Mouse (Mus musculus): ENCODE measurements around the gene Sgk1. TPM values are rescaled to one million over a fixed set of nuclear protein-coding genes. Genes with fewer than 3 reads are reported as not detected.

Gene Sgk1
- total RNA-seq, 4 experiments from 2014 or later = 75.5 to 160 (median 130) TPM

DNA sequence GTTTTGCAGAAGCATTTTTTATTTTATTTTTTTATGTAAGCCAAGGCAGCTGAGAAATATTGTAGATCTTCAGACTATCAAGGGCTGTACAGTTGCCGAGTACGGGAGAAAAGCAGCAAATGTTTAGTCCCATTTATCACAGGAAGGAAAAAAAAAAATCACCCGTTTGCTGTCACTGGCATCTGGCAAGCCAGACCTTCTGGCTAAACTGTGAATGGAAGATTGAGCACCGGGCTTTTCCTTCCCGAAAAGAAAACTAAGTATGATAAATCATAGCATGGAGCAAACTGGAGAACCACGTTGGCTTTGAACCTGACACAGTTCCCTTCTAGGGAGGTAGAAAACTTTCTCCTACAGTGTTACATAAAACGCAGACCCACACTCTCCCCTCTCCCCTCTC is 81.0 kb downstream of the Sgk1 start:
- DNase-seq (ENCODE audit: low spot score in 2 of 2) = peak; percentile 20 to 34

DNA sequence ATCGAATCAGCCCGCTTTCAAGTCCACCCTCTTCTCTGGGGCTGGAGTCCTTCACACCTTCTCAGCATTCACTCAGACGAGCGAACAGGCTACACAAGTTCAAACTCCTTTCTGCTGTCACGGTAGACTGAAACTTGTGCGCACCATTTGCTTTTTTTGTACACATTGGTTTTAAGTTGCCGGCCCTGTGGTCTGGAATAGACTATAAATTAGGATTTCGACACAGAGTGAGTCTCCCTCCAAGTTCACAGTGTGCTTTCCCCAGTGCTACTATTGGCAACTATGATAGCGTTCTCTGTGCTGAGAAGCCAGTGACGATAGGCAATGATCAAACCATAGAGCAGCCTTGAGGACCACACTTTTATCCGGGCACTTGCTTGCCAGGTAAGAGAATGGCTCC is 91.7 kb downstream of the Sgk1 start:
- no peak for DNase-seq (ENCODE audit: low spot score in 2 of 2)

DNA sequence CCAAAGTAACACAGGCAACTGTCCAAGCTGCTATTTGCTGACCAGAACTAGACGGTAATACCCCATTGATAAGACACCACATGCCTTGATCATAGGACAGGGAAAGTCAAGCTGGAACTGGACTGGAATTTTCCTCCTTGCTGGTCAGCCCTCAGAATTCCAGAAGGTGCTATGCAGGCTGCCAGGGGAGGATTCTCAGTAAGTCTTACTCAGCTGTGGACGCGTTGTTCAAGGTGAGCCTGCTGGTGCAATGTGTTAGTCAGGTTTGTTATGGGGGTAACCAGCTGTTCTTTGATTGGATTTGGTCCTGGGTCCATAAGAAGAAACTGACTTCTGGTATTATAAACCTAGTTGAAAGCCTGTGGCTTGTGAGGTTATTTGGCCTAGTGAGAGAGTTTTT is 92.8 kb downstream of the Sgk1 start:
- DNase-seq (ENCODE audit: low spot score in 2 of 2) = no peak

GRCm38 (mm10) chr10:21975384-21975783 is 93.4 kb downstream of the Sgk1 start:
- no peak for DNase-seq (ENCODE audit: low spot score in 2 of 2)

DNA sequence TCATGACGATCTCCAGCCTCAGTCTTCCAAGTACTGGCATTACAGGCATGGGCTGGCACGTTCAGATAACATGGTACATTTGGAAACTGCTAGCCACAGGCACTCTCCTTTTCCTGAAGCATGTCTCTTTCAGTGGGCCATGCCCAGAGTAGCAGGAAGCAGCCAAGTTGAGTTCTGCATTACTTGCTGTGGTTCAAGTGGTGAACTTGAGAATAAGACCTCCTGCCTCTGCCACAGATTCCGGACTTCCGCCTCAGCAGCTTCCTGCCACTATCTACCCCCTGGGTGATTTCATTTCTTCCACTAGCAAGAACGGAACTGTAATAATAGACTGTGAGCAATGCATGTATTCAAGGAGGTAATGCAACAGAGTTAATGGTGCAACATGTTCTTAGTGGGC is 94.3 kb downstream of the Sgk1 start:
- DNase-seq (ENCODE audit: low spot score in 2 of 2) = no peak

DNA sequence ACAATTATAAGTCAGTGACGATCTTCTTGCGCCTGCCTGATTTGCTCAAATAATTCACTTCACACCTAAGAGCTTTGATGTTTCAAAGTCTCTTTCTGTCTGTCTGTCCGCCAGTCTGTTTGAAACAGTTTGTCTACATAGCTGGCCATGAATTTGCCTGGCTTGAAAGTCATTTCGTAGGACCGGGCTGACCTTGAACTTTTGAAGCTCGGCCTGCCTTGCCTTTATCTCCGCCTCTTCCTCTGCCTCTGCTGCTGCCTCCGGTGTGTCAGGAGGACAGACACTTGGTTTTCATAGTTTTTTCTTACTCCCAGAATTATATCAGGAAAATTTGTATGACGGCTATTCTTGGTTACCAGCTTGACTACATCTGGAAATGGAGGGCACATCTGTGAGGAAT is 96.4 kb downstream of the Sgk1 start:
- DNase-seq (ENCODE audit: low spot score in 2 of 2) = no peak

- no peak for DNase-seq (ENCODE audit: low spot score in 2 of 2)
Observed at GRCm38 (mm10) chr10:21979286-21979965, 97.4 kb downstream of the Sgk1 start.

- no peak for DNase-seq (ENCODE audit: low spot score in 2 of 2)
Observed at GRCm38 (mm10) chr10:21980780-21981435, 98.9 kb downstream of the Sgk1 start.

DNA sequence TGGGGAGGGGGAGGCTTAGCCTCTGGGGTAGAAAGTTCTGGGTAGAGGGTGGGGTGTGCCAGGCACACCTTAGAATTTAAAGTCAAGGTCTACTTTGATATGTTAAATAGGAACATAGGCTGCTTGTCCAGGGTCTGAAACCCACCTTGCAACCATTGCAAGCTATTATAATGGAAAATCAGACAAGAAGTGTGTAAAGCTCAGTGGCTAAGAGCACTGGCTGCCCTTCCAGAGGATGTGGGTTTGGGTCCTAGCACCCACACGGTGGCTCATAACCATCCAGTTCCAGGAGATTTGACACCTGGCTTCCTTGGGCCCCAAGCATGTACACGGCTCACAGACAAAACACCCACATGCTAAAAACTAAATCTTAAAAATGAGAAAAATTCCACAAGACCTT is 100.3 kb downstream of the Sgk1 start:
- no peak for DNase-seq (ENCODE audit: low spot score in 2 of 2)

- no peak for DNase-seq (ENCODE audit: low spot score in 2 of 2)
Observed at GRCm38 (mm10) chr10:21988489-21988888, 106.5 kb downstream of the Sgk1 start.

DNA sequence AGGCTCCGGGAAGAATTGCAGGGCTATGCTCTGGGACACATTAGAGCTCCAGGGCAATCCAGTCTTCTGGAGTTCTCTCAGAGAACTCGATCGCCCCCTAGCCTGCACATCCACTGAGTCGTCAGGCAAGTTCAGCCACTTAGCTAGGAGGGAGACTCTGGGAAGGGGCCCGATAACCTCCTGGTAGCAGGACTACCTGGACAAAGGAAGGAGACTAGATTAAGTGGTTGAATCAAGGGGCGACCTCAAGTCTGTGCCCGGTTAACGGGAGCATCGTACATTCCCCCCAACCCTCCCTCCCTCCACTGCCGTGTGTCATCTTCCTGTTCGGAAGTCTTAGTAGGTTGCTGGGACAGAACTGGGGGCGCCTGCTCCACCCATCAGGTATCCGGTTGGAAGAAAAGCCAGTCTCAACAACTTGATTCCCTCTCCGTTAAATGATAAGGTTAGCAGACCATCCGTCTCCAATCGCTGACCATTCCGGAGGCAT is 109.4 kb downstream of the Sgk1 start:
- peak; percentile 75 to 86 for DNase-seq (ENCODE audit: low spot score in 2 of 2)

DNA sequence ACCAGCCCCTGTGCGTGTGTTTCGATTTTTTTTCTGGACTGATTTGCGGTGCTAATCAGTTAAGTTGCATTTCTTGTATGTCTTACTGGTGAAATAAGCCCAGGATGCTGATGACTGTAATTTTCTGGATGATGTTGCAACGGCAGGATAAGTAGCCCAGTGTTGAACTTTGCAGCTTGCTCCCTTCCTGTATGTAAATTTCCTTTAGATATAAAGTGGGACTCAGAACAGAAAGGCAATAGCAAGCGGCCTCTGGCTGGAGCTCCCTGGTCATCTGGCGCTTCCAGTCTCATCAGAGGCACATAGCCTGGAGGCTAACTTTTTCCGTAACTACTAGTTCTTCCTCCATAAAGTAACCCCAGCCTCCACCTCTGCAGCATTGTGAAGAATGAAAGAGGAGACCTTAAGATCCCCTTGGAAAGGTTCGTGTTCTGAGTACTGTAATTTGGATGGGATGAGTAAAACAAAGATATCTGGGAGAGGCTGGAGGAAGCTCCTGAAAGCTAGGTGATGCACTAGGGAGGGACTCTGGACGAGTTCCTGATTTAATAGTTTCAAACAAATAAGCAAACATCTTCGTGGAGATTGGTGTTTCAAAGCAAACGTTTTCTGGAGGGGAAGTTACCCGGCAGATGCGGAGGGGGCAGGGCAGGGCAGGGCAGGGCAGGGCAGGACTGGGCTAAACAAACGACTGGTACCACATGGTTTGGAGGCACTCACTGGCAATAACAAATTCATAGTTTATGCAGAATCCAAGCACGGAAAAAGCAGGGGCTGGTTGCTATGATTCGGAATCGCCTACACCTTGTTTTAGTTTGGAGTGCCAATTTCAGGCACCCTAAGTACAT is 110.2 kb downstream of the Sgk1 start:
- DNase-seq (ENCODE audit: low spot score in 2 of 2) = peak in 1 of 2 experiments; percentile 46

- peak; percentile 41 to 65 for DNase-seq (ENCODE audit: low spot score in 2 of 2)
Observed at GRCm38 (mm10) chr10:21992834-21993514, 111.0 kb downstream of the Sgk1 start.

DNA sequence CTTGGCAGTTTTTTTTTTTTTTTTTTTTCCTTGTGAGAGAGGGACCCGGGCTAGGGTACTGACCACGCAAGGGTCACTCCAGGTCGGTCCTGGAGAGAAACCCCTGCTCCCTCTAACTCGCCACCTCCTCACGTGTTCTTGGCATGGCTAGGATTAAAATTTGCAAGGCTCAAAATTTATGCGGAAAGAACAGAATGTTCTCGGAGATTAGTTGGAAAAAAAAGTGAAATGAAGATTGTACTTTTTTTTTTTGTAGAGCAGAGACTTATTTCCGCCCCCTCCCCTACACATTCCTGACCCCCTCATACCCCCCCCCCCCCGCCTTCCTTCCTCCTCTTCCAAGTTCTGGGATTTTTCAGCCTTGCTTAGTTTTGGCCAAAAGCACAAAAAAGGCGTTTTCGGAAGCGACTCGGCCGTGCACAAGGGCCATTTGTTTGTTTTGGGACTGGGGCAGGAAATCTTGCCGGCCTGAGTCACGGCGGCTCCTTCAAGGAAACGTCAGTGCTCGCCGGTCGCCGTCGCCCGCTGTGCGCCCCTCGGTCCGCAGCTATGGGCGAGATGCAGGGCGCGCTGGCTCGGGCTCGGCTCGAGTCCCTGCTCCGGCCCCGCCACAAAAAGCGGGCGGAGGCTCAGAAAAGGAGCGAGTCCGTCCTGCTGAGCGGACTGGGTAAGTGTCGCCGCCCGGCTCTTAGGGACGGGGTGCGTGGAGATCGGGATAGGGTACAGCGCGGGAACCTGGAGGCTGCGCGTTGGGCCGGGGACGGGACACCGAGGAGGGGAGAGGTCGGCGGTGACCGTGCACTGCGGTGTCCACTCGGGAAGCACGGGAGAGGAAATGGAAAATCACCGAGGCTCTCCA is 111.8 kb downstream of the Sgk1 start:
- DNase-seq (ENCODE audit: low spot score in 2 of 2) = peak in 1 of 2 experiments; percentile 58

- peak; percentile 93 to 95 for DNase-seq (ENCODE audit: low spot score in 2 of 2)
Observed at GRCm38 (mm10) chr10:21994431-21994914, 112.5 kb downstream of the Sgk1 start.

DNA sequence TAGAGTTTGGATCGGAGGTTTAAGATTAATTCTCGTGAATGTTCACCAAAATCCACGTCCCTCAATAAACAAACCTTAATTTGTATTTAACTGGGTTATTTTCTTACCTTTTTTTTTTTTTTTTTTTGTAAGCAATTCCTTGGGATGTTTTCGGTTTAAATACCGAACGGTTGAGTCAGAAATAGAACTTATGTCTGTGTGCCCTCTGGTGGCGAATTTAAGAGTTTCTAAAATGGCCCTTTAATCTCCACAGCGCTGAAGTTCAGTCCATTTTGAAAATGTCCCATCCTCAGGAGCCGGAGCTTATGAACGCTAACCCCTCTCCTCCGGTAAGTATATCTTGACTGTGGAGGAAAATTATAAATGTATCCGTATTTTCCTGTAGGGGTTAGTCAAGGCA is 113.2 kb downstream of the Sgk1 start:
- DNase-seq (ENCODE audit: low spot score in 2 of 2) = peak in 1 of 2 experiments; percentile 54

- peak in 1 of 2 experiments; percentile 78 for DNase-seq (ENCODE audit: low spot score in 2 of 2)
Observed at GRCm38 (mm10) chr10:21995661-21996308, 113.8 kb downstream of the Sgk1 start.

- DNase-seq (ENCODE audit: low spot score in 2 of 2) = no peak
Observed at GRCm38 (mm10) chr10:21996660-21997447, 114.9 kb downstream of the Sgk1 start.

All from layer of hippocampus, adult 8-10 months (tissue).